Mouse (Mus musculus) embryonic facial prominence, embryonic 12.5 days (tissue): ENCODE results near the gene Hnrnpu. TPM values are rescaled to one million over a fixed set of nuclear protein-coding genes. Genes with fewer than 3 reads are reported as not detected.

Experiments
- ATAC-seq: fragments of 200-750 bp; cut with Nextera tagmentation; 2 replicates; pipeline ENCODE4 v1.8.0; 2017; ENCODE audit not compliant: insufficient number of reproducible peaks, insufficient read depth, low FRiP score, low TSS enrichment
- H3K27ac ChIP-seq: fragments of 300-500 bp; sonication (generic); 2 replicates; pipeline ENCODE4 v1.5.1; 2016; ENCODE audit warnings: mild to moderate bottlenecking
- H3K27me3 ChIP-seq: fragments of 300-500 bp; sonication (generic); 2 replicates; pipeline ENCODE4 v1.6.1; 2016; ENCODE audit warnings: mild to moderate bottlenecking, moderate library complexity
- H3K36me3 ChIP-seq: fragments of 300-500 bp; sonication (generic); 2 replicates; pipeline ENCODE4 v1.6.1; 2016; ENCODE audit warnings: mild to moderate bottlenecking
- H3K4me1 ChIP-seq: fragments of 300-500 bp; sonication (generic); 2 replicates; pipeline ENCODE4 v1.6.1; 2016
- H3K4me2 ChIP-seq: fragments of 300-500 bp; sonication (generic); replicated peaks from 2 replicates; pipeline ENCODE4 v1.6.1; 2016; ENCODE audit warnings: mild to moderate bottlenecking, moderate library complexity
- H3K4me3 ChIP-seq: fragments of 300-500 bp; sonication (generic); 2 replicates; pipeline ENCODE4 v1.5.1; 2016; ENCODE audit warnings: mild to moderate bottlenecking
- H3K9ac ChIP-seq: fragments of 300-500 bp; sonication (generic); 2 replicates; pipeline ENCODE4 v1.6.1; 2016; ENCODE audit warnings: mild to moderate bottlenecking, moderate library complexity
- H3K9me3 ChIP-seq: fragments of 300-500 bp; sonication (generic); 2 replicates; pipeline ENCODE4 v1.6.1; 2016; ENCODE audit warnings: mild to moderate bottlenecking, moderate library complexity
- WGBS: fragments of 180-500 bp; shearing (Covaris S2); methylation state at CpG from one replicate; pipeline ENCODE4 v1.1.7; 2016; 5-methylcytosine and 5-hydroxymethylcytosine counted together
- polyA plus RNA-seq: library from polyadenylated mRNA; unstranded; fragments of >200 nt; fragmentation: Nextera tagmentation; extraction: Ambion mirVana; gene quantifications from 2 replicates; pipeline ENCODE4 v1.2.1, GENCODE M21; 2016

Hnrnpu gene
- polyA plus RNA-seq, 1 experiment from 2014 or later: 876 TPM

GRCm38 (mm10) chr1:178336777-178337481 is 668 bp downstream of the Hnrnpu start:
- WGBS: under 1% methylated on average over 77 of the region's 89 CpGs

DNA sequence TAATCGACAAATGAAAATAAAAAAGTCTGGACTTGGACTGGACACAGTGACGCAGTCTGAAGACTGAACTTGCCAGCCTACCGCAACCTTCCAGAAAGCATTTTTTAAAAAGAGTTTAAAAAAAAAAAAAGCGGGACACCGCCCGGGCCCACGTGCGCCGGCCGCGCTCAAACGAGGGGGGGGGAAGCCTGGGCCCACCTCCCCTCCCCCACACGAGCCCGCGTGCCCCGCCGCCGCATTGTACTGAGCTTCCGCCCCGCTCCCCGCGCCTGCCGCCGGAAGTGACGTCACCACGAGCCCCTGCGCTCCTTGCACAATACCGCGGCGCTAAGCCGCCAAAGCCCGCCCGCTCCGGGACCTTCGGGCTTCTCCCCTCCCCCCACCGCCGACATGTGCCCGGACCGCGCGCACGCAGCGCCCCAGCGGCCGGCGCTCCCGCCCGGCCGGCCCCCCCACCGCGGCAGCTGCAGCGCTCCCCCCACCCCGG is 1.3 kb downstream of the Hnrnpu start:
- Histone ChIP-seq H3K4me1 (peaks cover 11% of the 10 kb centered on the region), H3K27ac (peak overlapping the region; percentile 100), H3K9ac (peak overlapping the region; percentile 100), H3K4me2 (peak overlapping the region; percentile 86), H3K27me3 (no peaks in the 10 kb centered on the region), H3K36me3 (peaks cover 28% of the 10 kb centered on the region), H3K4me3 (peak overlapping the region; percentile 100), H3K9me3 (no peaks in the 10 kb centered on the region)
- ATAC-seq: peak; percentile 91
- under 1% methylated on average over 35 of the region's 53 CpGs for WGBS

More at GRCm38 (mm10) chr1:178336777-178337481, 668 bp downstream of the Hnrnpu start:
- Histone ChIP-seq H3K36me3 (peaks cover 24% of the 10 kb centered on the region), H3K4me1 (peaks cover 11% of the 10 kb centered on the region), H3K9ac (peak overlapping the region; percentile 100), H3K27ac (peak overlapping the region; percentile 100), H3K9me3 (no peaks in the 10 kb centered on the region), H3K4me2 (peak overlapping the region; percentile 19), H3K27me3 (no peaks in the 10 kb centered on the region), H3K4me3 (peak overlapping the region; percentile 100)
- ATAC-seq: peak; percentile 61

DNA sequence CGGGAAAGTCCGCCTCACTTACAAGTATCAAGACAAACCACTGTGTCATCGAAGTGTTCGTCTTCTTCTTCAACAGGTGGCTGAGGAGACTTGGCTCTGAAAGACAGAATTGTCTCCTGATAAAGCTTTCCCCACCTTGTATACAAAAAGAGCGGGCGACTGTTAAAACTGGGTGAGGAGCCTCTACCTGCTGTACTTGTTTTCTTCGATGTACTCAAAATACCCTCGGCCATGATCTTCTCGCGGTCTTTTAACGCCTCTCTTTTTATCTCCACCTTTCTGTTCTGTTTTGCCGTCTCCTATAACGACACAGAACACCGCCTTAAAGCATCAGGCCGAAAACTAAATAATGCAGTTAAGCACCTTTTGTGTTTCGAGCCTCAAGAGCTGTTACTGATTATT is 1.7 kb downstream of the Hnrnpu start:
- Histone ChIP-seq H3K9me3 (no peaks in the 10 kb centered on the region), H3K4me3 (peak overlapping the region; percentile 100), H3K4me2 (peak overlapping the region; percentile 86), H3K4me1 (peaks cover 11% of the 10 kb centered on the region), H3K36me3 (peaks cover 33% of the 10 kb centered on the region), H3K27ac (peak overlapping the region; percentile 100), H3K9ac (peak overlapping the region; percentile 100), H3K27me3 (no peaks in the 10 kb centered on the region)
- under 1% methylated on average over 16 of the region's 16 CpGs for WGBS
- ATAC-seq: no peak

DNA sequence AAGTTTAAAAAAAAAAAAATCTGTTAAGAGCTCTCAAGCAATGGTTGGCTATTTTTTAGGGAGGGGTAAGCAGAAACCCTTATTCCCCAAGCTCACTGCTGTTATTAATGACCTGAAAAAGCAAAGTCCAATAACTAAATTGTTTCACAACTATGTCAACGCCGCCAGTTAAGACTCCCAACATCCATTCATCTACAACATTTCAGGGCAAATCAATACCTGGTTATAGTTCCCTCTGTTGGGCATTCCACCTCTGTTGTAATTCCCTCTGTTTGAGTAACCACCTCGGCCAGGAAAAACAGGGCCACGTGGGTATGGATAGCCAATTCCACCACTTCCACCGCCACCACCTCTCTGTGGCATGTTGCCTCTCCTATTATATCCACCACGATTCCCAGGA is 7.7 kb downstream of the Hnrnpu start:
- no peak overlapping the region for H3K4me2 ChIP-seq
- ATAC-seq: no peak
- peaks cover 74% of the 10 kb centered on the region for H3K36me3 ChIP-seq
- no peak overlapping the region for H3K4me3 ChIP-seq
- WGBS: 74% methylated on average over 6 of the region's 6 CpGs
- H3K4me1 ChIP-seq: peaks cover 11% of the 10 kb centered on the region
- H3K9me3 ChIP-seq: no peaks in the 10 kb centered on the region
- H3K27me3 ChIP-seq: no peaks in the 10 kb centered on the region
- H3K27ac ChIP-seq: no peak overlapping the region
- H3K9ac ChIP-seq: no peak overlapping the region

DNA sequence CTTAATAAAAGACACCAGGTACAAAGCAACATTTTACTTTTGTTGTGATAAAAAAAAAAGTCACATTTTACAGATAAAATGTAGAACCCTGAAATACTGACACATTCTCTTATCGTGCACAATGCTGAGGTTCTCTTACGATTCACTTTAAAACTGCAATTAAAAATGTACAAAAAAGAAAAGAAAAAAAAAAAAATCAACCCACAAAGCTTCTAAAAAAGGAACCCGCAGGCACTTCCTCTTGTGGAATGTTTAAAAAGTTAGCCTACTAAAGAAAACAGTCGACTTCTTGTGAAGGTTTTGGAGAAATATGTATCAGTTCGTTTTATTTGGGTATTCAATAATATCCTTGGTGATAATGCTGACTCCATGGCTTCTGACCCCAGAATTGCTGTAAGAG is 8.6 kb downstream of the Hnrnpu start:
- no peak for ATAC-seq

GRCm38 (mm10) chr1:178326950-178327349 is 10.6 kb downstream of the Hnrnpu start:
- Histone ChIP-seq H3K27me3 (no peaks in the 10 kb centered on the region), H3K9ac (no peak overlapping the region), H3K4me1 (no peaks in the 10 kb centered on the region), H3K9me3 (no peaks in the 10 kb centered on the region), H3K36me3 (peaks cover 75% of the 10 kb centered on the region), H3K27ac (no peak overlapping the region), H3K4me3 (no peak overlapping the region), H3K4me2 (no peak overlapping the region)
- WGBS: 90% methylated on average over 1 of the region's 1 CpGs
- ATAC-seq: no peak

More for the DNA sequence above, 8.6 kb downstream of the Hnrnpu start:
- H3K9ac ChIP-seq: no peak overlapping the region
- H3K27me3 ChIP-seq: no peaks in the 10 kb centered on the region
- H3K4me3 ChIP-seq: no peak overlapping the region
- H3K27ac ChIP-seq: no peak overlapping the region
- 88% methylated on average over 5 of the region's 5 CpGs for WGBS
- no peak overlapping the region for H3K4me2 ChIP-seq
- H3K4me1 ChIP-seq: peaks cover 6% of the 10 kb centered on the region
- H3K9me3 ChIP-seq: no peaks in the 10 kb centered on the region
- H3K36me3 ChIP-seq: peaks cover 75% of the 10 kb centered on the region

DNA sequence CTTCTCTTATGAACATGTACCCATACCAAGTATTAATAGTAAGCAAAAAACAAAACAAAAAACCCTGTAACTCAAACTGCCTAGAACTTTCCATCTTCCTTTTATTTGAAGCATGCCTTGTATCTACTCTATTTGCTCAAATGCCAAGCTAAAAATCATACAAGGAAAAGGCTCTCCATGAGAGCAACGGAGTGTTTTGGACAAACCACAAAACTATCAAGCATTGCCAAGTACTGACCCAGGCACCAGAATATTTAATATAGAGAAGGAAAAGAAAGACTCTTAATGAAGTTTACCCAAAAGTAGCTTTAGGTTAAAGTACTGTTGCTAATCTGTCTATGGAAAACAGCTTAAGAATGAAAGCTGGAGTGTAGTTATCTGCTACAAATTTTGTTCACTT is 11.2 kb downstream of the Hnrnpu start:
- 97% methylated on average over 1 of the region's 1 CpGs for WGBS
- no peak for ATAC-seq
- H3K4me2 ChIP-seq: no peak overlapping the region
- H3K27me3 ChIP-seq: no peaks in the 10 kb centered on the region
- H3K9ac ChIP-seq: no peak overlapping the region
- H3K4me1 ChIP-seq: peaks cover 4% of the 10 kb centered on the region
- no peak overlapping the region for H3K4me3 ChIP-seq
- no peaks in the 10 kb centered on the region for H3K9me3 ChIP-seq
- no peak overlapping the region for H3K27ac ChIP-seq
- H3K36me3 ChIP-seq: peaks cover 73% of the 10 kb centered on the region

GRCm38 (mm10) chr1:178324568-178324967 is 13.0 kb downstream of the Hnrnpu start:
- Histone ChIP-seq H3K9me3 (no peaks in the 10 kb centered on the region), H3K4me2 (no peak overlapping the region), H3K4me1 (peaks cover 16% of the 10 kb centered on the region), H3K27ac (no peak overlapping the region), H3K36me3 (peaks cover 56% of the 10 kb centered on the region), H3K27me3 (no peaks in the 10 kb centered on the region), H3K4me3 (no peak overlapping the region), H3K9ac (no peak overlapping the region)
- WGBS: 85% methylated on average over 1 of the region's 1 CpGs
- no peak for ATAC-seq

DNA sequence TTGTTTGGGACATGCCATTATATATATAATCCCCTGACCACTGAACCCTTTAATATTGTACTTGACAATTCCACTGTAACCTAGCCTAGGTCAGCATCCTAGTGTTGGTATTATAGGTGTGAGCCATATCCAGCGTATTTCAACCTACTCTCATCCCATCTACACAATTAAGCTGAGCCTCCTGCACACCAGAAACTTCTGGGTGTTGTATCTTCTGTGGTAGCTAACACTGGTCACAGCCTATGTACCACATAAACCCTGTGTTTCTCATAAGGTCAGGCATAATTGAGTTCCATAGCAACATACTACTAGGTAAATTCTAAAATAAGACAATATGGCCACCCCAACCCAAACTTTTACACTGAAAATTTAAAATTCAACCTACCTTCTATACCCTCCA is 14.4 kb downstream of the Hnrnpu start:
- no peak overlapping the region for H3K27ac ChIP-seq
- H3K27me3 ChIP-seq: no peaks in the 10 kb centered on the region
- no peak overlapping the region for H3K4me2 ChIP-seq
- no peak overlapping the region for H3K4me3 ChIP-seq
- no peak overlapping the region for H3K9ac ChIP-seq
- peaks cover 46% of the 10 kb centered on the region for H3K36me3 ChIP-seq
- no peak for ATAC-seq
- 90% methylated on average over 1 of the region's 1 CpGs for WGBS
- H3K4me1 ChIP-seq: peaks cover 16% of the 10 kb centered on the region
- no peaks in the 10 kb centered on the region for H3K9me3 ChIP-seq

DNA sequence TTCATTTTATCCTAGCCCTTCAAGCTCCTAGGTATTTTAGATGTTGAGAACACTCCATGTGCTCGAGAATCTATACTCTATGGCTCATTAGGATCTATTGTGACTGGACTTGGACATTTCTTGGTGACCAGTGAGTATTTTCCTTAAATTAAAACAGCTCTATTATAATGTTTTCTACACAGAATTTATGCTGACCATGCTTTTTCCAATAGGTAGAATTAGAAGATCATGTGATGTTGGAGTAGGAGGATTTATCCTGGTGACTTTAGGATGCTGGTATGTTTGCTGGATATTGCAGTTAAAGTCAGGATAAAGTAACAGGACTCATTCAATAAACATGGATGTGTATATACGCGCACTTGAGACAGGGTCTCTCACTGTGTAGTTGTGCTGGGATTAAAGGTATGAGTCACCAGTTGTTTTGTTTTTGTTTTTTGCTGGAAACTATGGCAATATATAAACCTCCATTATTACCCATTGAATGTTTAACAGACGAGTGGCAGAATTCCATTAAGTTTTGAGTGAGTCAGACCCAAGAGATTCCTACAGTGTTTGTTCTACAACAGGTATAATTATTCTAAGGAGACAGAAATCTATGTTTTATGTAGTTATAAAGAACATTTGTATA is 15.8 kb downstream of the Hnrnpu start:
- Histone ChIP-seq H3K4me3 (no peak overlapping the region), H3K4me2 (peak overlapping the region; percentile 53; the same call in 1 of the 2 replicates), H3K36me3 (peaks cover 32% of the 10 kb centered on the region), H3K27me3 (no peaks in the 10 kb centered on the region), H3K27ac (peak overlapping the region; percentile 99; the same call in 1 of the 2 replicates), H3K4me1 (peaks cover 16% of the 10 kb centered on the region), H3K9me3 (no peaks in the 10 kb centered on the region), H3K9ac (no peak overlapping the region)
- ATAC-seq: no peak
- WGBS: 71% methylated on average over 4 of the region's 4 CpGs

DNA sequence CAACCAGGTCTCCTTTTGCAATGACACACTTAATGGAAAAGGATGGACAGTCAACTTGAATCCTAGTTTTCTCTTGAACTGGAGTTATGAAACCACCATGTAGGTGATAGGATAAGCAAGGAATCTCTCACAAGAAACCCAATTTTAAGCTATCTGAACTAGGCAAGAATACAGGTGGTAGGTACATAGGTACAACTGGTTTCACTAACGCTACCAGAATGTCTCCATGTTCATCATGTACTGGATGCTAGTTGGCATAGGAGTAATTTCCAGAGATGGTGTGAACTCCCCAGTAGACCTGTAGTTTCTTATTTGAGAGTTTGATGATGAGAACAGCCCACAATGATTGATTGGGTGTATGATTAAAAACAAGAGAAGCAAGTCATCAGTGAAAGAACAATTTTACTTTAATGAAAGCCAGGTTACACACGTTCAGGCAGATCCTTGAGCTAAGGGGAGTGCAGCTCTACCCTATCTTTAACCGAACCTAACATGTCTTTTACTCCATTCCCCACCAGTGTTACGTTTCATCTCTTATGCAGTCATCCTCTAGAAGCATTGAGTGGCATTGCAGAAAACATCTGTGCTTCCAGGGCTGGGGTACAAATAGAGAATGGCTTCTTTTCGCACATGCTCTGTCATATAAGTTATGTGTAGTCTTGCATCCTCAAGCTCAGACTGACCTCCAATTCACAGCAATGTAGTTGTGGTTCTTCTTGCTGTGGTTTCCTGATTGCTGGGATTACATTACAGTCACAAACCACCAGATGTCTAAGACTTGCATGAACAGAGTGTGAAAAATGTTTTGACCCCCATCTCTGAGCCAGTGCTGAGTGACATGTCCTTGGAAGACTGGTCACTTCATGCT is 16.6 kb downstream of the Hnrnpu start:
- peaks cover 29% of the 10 kb centered on the region for H3K36me3 ChIP-seq
- H3K27ac ChIP-seq: peak overlapping the region; percentile 99
- no peaks in the 10 kb centered on the region for H3K9me3 ChIP-seq
- H3K9ac ChIP-seq: no peak overlapping the region; the same call in 1 of the 2 replicates
- peak overlapping the region; percentile 53 for H3K4me2 ChIP-seq
- peak overlapping the region; percentile 57 for H3K4me3 ChIP-seq
- peaks cover 16% of the 10 kb centered on the region for H3K4me1 ChIP-seq
- ATAC-seq: no peak
- 40% methylated on average over 5 of the region's 5 CpGs for WGBS
- no peaks in the 10 kb centered on the region for H3K27me3 ChIP-seq
